Mouse (Mus musculus) liver, embryonic 13.5 days (tissue): ENCODE measurements at regions not wholly inside any gene's neighbourhood (a gene's known extent, or its start where the extent isn't known, plus 50 kb on each side); places are given as distances from the start of the nearest gene placed in this dataset.

Experiments
- ATAC-seq: fragments of 200-750 bp; cut with Nextera tagmentation; 2 replicates; pipeline ENCODE4 v1.8.0; 2017; ENCODE audit warnings: low read depth, mild to moderate bottlenecking, moderate number of reproducible peaks, moderate library complexity
- DNase-seq: peaks from one replicate; pipeline ENCODE4 v3.0.0; 2022
- H3K27ac ChIP-seq: fragments of 300-500 bp; sonication (generic); 2 replicates; pipeline ENCODE4 v1.5.1; 2015; ENCODE audit warnings: moderate library complexity, mild to moderate bottlenecking, inconsistent platforms
- H3K27me3 ChIP-seq: fragments of 300-500 bp; sonication (generic); 2 replicates; pipeline ENCODE4 v1.6.1; 2015; ENCODE audit warnings: mild to moderate bottlenecking, inconsistent platforms
- H3K36me3 ChIP-seq: fragments of 300-500 bp; sonication (generic); 2 replicates; pipeline ENCODE4 v1.6.1; 2015; ENCODE audit warnings: mild to moderate bottlenecking, inconsistent platforms
- H3K4me1 ChIP-seq: fragments of 300-500 bp; sonication (generic); replicated peaks from 2 replicates; pipeline ENCODE4 v1.6.1; 2015; ENCODE audit warnings: inconsistent platforms
- H3K4me2 ChIP-seq: fragments of 300-500 bp; sonication (generic); 2 replicates; pipeline ENCODE4 v1.6.1; 2015; ENCODE audit warnings: inconsistent platforms, mild to moderate bottlenecking, moderate library complexity
- H3K4me3 ChIP-seq: fragments of 300-500 bp; sonication (generic); replicated peaks from 2 replicates; pipeline ENCODE4 v1.5.1; 2015; ENCODE audit warnings: mild to moderate bottlenecking, inconsistent platforms
- H3K9ac ChIP-seq: fragments of 300-500 bp; sonication (generic); 2 replicates; pipeline ENCODE4 v1.6.1; 2015; ENCODE audit warnings: mild to moderate bottlenecking, inconsistent platforms
- H3K9me3 ChIP-seq: fragments of 300-500 bp; sonication (generic); replicated peaks from 2 replicates; pipeline ENCODE4 v1.6.1; 2016; ENCODE audit warnings: inconsistent platforms
- WGBS: fragments of 180-500 bp; shearing (Covaris S2); methylation state at CpG from one replicate; pipeline ENCODE4 v1.1.7; 2015; ENCODE audit not compliant: insufficient replicate concordance; 5-methylcytosine and 5-hydroxymethylcytosine counted together

GRCm38 (mm10) chr4:31553780-31554394 lies 410.0 kb upstream of the Map3k7 start:
- ATAC-seq: no peak
- no peak overlapping the region for H3K4me2 ChIP-seq

GRCm38 (mm10) chr4:31555077-31555476 lies 408.8 kb upstream of the Map3k7 start:
- no peak overlapping the region for H3K4me2 ChIP-seq
- H3K4me3 ChIP-seq: no peak overlapping the region
- no peaks in the 10 kb centered on the region for H3K4me1 ChIP-seq
- no peaks in the 10 kb centered on the region for H3K27me3 ChIP-seq
- WGBS: 51% methylated on average over 1 of the region's 1 CpGs
- H3K9ac ChIP-seq: no peak overlapping the region
- DNase-seq (no peak), ATAC-seq (no peak)
- no peak overlapping the region for H3K27ac ChIP-seq
- H3K9me3 ChIP-seq: no peaks in the 10 kb centered on the region
- H3K36me3 ChIP-seq: no peaks in the 10 kb centered on the region

More at GRCm38 (mm10) chr4:31553780-31554394, 410.0 kb upstream of the Map3k7 start:
- H3K4me1 ChIP-seq: no peaks in the 10 kb centered on the region
- no peak overlapping the region for H3K27ac ChIP-seq
- H3K9ac ChIP-seq: no peak overlapping the region
- H3K4me3 ChIP-seq: no peak overlapping the region
- no peaks in the 10 kb centered on the region for H3K27me3 ChIP-seq
- no peaks in the 10 kb centered on the region for H3K9me3 ChIP-seq
- no peak for DNase-seq
- 70% methylated on average over 16 of the region's 16 CpGs for WGBS
- H3K36me3 ChIP-seq: no peaks in the 10 kb centered on the region

- WGBS: 74% methylated on average over 7 of the region's 7 CpGs
- Histone ChIP-seq H3K4me1 (no peaks in the 10 kb centered on the region), H3K4me2 (no peak overlapping the region), H3K36me3 (no peaks in the 10 kb centered on the region), H3K27me3 (no peaks in the 10 kb centered on the region), H3K27ac (no peak overlapping the region), H3K9me3 (no peaks in the 10 kb centered on the region), H3K9ac (no peak overlapping the region), H3K4me3 (no peak overlapping the region)
- DNase-seq (no peak), ATAC-seq (no peak)
Observed at GRCm38 (mm10) chr4:31557261-31557660, 406.6 kb upstream of the Map3k7 start.

GRCm38 (mm10) chr4:31560305-31560704 lies 403.6 kb upstream of the Map3k7 start:
- no peak for ATAC-seq
- 75% methylated on average over 4 of the region's 4 CpGs for WGBS
- H3K27ac ChIP-seq: no peak overlapping the region
- no peaks in the 10 kb centered on the region for H3K36me3 ChIP-seq
- H3K9me3 ChIP-seq: no peaks in the 10 kb centered on the region
- no peaks in the 10 kb centered on the region for H3K27me3 ChIP-seq
- no peak overlapping the region for H3K4me3 ChIP-seq
- H3K4me1 ChIP-seq: no peaks in the 10 kb centered on the region
- no peak overlapping the region for H3K4me2 ChIP-seq
- no peak overlapping the region for H3K9ac ChIP-seq
- no peak for DNase-seq

GRCm38 (mm10) chr4:31561183-31561582 lies 402.7 kb upstream of the Map3k7 start:
- Histone ChIP-seq H3K27ac (no peak overlapping the region), H3K36me3 (no peaks in the 10 kb centered on the region), H3K9me3 (no peaks in the 10 kb centered on the region), H3K4me3 (no peak overlapping the region), H3K4me2 (no peak overlapping the region), H3K9ac (no peak overlapping the region), H3K4me1 (no peaks in the 10 kb centered on the region), H3K27me3 (no peaks in the 10 kb centered on the region)
- WGBS: 70% methylated on average over 10 of the region's 10 CpGs
- no peak for DNase-seq
- no peak for ATAC-seq

- no peak for DNase-seq
- H3K4me1 ChIP-seq: no peaks in the 10 kb centered on the region
- H3K9me3 ChIP-seq: no peaks in the 10 kb centered on the region
- no peak overlapping the region for H3K27ac ChIP-seq
- WGBS: 15% methylated on average over 3 of the region's 3 CpGs
- H3K9ac ChIP-seq: no peak overlapping the region
- H3K4me2 ChIP-seq: no peak overlapping the region
- no peak overlapping the region for H3K4me3 ChIP-seq
- ATAC-seq: no peak
- H3K27me3 ChIP-seq: no peaks in the 10 kb centered on the region
- no peaks in the 10 kb centered on the region for H3K36me3 ChIP-seq
Observed at GRCm38 (mm10) chr4:31561823-31562222, 402.1 kb upstream of the Map3k7 start.

GRCm38 (mm10) chr4:31566158-31566557 lies 397.7 kb upstream of the Map3k7 start:
- no peak for ATAC-seq
- no peaks in the 10 kb centered on the region for H3K27me3 ChIP-seq
- no peak for DNase-seq
- no peaks in the 10 kb centered on the region for H3K36me3 ChIP-seq
- H3K27ac ChIP-seq: no peak overlapping the region
- 30% methylated on average over 5 of the region's 5 CpGs for WGBS
- no peak overlapping the region for H3K4me2 ChIP-seq
- no peaks in the 10 kb centered on the region for H3K4me1 ChIP-seq
- H3K9ac ChIP-seq: no peak overlapping the region
- no peaks in the 10 kb centered on the region for H3K9me3 ChIP-seq
- H3K4me3 ChIP-seq: no peak overlapping the region

- no peaks in the 10 kb centered on the region for H3K27me3 ChIP-seq
- H3K4me2 ChIP-seq: no peak overlapping the region
- H3K4me1 ChIP-seq: no peaks in the 10 kb centered on the region
- ATAC-seq (no peak), DNase-seq (no peak)
- no peaks in the 10 kb centered on the region for H3K36me3 ChIP-seq
- H3K9ac ChIP-seq: no peak overlapping the region
- H3K9me3 ChIP-seq: no peaks in the 10 kb centered on the region
- H3K27ac ChIP-seq: no peak overlapping the region
- WGBS: 62% methylated on average over 3 of the region's 3 CpGs
- no peak overlapping the region for H3K4me3 ChIP-seq
Observed at GRCm38 (mm10) chr4:31566834-31567233, 397.1 kb upstream of the Map3k7 start.

GRCm38 (mm10) chr4:31569687-31570086 lies 394.2 kb upstream of the Map3k7 start:
- no peak overlapping the region for H3K9ac ChIP-seq
- no peak for DNase-seq
- 53% methylated on average over 1 of the region's 1 CpGs for WGBS
- H3K4me1 ChIP-seq: no peaks in the 10 kb centered on the region
- no peaks in the 10 kb centered on the region for H3K36me3 ChIP-seq
- no peak overlapping the region for H3K4me2 ChIP-seq
- no peak overlapping the region for H3K27ac ChIP-seq
- no peak for ATAC-seq
- H3K4me3 ChIP-seq: no peak overlapping the region
- no peaks in the 10 kb centered on the region for H3K27me3 ChIP-seq
- no peaks in the 10 kb centered on the region for H3K9me3 ChIP-seq

- 29% methylated on average over 4 of the region's 4 CpGs for WGBS
- Histone ChIP-seq H3K4me2 (no peak overlapping the region), H3K27me3 (no peaks in the 10 kb centered on the region), H3K9me3 (no peaks in the 10 kb centered on the region), H3K9ac (no peak overlapping the region), H3K4me3 (no peak overlapping the region), H3K4me1 (no peaks in the 10 kb centered on the region), H3K27ac (no peak overlapping the region), H3K36me3 (no peaks in the 10 kb centered on the region)
- ATAC-seq (no peak), DNase-seq (no peak)
Observed at GRCm38 (mm10) chr4:31576982-31577579, 386.8 kb upstream of the Map3k7 start.

- H3K27me3 ChIP-seq: no peaks in the 10 kb centered on the region
- no peaks in the 10 kb centered on the region for H3K9me3 ChIP-seq
- no peak overlapping the region for H3K27ac ChIP-seq
- ATAC-seq (no peak), DNase-seq (no peak)
- H3K4me2 ChIP-seq: no peak overlapping the region
- no peaks in the 10 kb centered on the region for H3K36me3 ChIP-seq
- no peak overlapping the region for H3K4me3 ChIP-seq
- H3K4me1 ChIP-seq: no peaks in the 10 kb centered on the region
- no peak overlapping the region for H3K9ac ChIP-seq
- WGBS: 63% methylated on average over 2 of the region's 2 CpGs
Observed at GRCm38 (mm10) chr4:31583495-31583894, 380.4 kb upstream of the Map3k7 start.

- WGBS: 70% methylated on average over 3 of the region's 3 CpGs
- no peaks in the 10 kb centered on the region for H3K27me3 ChIP-seq
- no peaks in the 10 kb centered on the region for H3K36me3 ChIP-seq
- no peaks in the 10 kb centered on the region for H3K9me3 ChIP-seq
- no peak overlapping the region for H3K4me3 ChIP-seq
- H3K4me2 ChIP-seq: no peak overlapping the region
- no peak overlapping the region for H3K9ac ChIP-seq
- no peak overlapping the region for H3K27ac ChIP-seq
- DNase-seq: no peak
- no peaks in the 10 kb centered on the region for H3K4me1 ChIP-seq
- ATAC-seq: no peak
Observed at GRCm38 (mm10) chr4:31584171-31584570, 379.7 kb upstream of the Map3k7 start.
